Mouse (Mus musculus) heart, embryonic 11.5 days (tissue): ENCODE results near the gene H1fx. TPM values are rescaled to one million over a fixed set of nuclear protein-coding genes. Genes with fewer than 3 reads are reported as not detected.

ENCODE experiments used
- ATAC-seq: fragments of 200-750 bp; cut with Nextera tagmentation; replicated peaks from 2 replicates; pipeline ENCODE4 v1.8.0; 2017; ENCODE audit warnings: moderate library complexity; ENCODE audit not compliant: insufficient number of reproducible peaks, low FRiP score, low TSS enrichment
- H3K27ac ChIP-seq: fragments of 300-500 bp; sonication (generic); 2 replicates; pipeline ENCODE4 v1.5.1; 2014; ENCODE audit warnings: mild to moderate bottlenecking, low read depth, low read length
- H3K27me3 ChIP-seq: fragments of 300-500 bp; sonication (generic); 2 replicates; pipeline ENCODE4 v1.6.1; 2014; ENCODE audit warnings: mild to moderate bottlenecking, low read length, mixed read lengths; ENCODE audit not compliant: control insufficient read depth, insufficient read depth
- H3K36me3 ChIP-seq: fragments of 300-500 bp; sonication (generic); 2 replicates; pipeline ENCODE4 v1.6.1; 2014; ENCODE audit warnings: mild to moderate bottlenecking, low read length, moderate library complexity, mixed read lengths; ENCODE audit not compliant: control insufficient read depth, insufficient read depth
- H3K4me1 ChIP-seq: fragments of 300-500 bp; sonication (generic); 2 replicates; pipeline ENCODE4 v1.6.1; 2014; ENCODE audit warnings: low read length; ENCODE audit not compliant: control insufficient read depth, insufficient read depth
- H3K4me2 ChIP-seq: fragments of 300-500 bp; sonication (generic); 2 replicates; pipeline ENCODE4 v1.6.1; 2014; ENCODE audit warnings: mild to moderate bottlenecking, moderate library complexity
- H3K4me3 ChIP-seq: fragments of 300-500 bp; sonication (generic); 2 replicates; pipeline ENCODE4 v1.5.1; 2014; ENCODE audit warnings: low read depth, low read length
- H3K9ac ChIP-seq: fragments of 300-500 bp; sonication (generic); 2 replicates; pipeline ENCODE4 v1.6.1; 2014; ENCODE audit warnings: mild to moderate bottlenecking, low read depth, low read length, moderate library complexity
- H3K9me3 ChIP-seq: fragments of 300-500 bp; sonication (generic); replicated peaks from 2 replicates; pipeline ENCODE4 v1.6.1; 2016; ENCODE audit warnings: low read length; ENCODE audit not compliant: control insufficient read depth
- WGBS: fragments of 180-500 bp; shearing (Covaris S2); extraction: QIAGEN DNeasy Blood & Tissue Kit; methylation state at CpG from one replicate; pipeline ENCODE4 v1.1.7; 2014; ENCODE audit not compliant: insufficient replicate concordance; 5-methylcytosine and 5-hydroxymethylcytosine counted together
- polyA plus RNA-seq: library from polyadenylated mRNA; unstranded; fragments of >200 nt; fragmentation: Nextera tagmentation; extraction: Ambion mirVana; gene quantifications from 2 replicates; pipeline ENCODE4 v1.2.1, GENCODE M21; 2014

H1fx gene
- 20.4 and 22.7 TPM in 2 replicates for polyA plus RNA-seq

DNA sequence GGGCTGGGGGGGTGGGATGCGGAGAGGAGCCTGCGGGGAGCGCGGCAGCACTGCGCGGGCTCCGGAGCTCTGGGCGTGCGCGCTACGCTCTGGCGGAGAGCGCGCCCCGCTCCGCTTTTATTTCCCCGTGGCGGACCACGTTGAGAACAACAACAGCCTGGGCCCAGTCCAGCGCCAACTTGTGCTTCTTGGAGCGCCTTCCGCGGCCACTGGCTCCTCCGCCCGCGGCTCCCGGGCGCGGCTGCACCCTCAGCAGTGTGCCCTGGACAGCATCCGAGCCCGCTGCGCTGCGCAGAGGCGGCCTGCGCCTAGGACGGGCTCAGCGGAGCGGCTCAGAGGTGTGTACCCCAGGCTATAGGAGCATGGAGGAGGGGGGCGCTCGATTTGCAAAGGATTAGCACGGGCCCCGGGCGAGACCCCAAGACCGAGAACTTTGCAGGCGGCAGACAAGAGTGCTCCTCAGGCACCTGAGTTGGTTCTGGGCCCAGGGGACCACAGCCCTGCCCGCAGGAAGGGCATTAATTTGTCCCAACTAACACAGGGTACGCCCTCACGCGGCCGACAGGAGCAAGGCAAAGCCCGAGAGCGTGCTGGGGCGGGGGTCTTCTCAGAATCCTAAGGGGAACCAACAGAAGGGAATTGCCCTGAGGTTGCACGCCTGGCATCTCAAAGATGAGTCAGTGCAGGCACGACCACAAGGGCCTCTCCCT, at the start of gene H1fx:
Gene H1fx (minus strand): TSS at position 91 of the 710 bp plus-strand sequence.
- H3K36me3 ChIP-seq: peaks cover 8% of the 10 kb centered on the region
- H3K27me3 ChIP-seq: no peaks in the 10 kb centered on the region
- WGBS: 2% methylated on average over 45 of the region's 55 CpGs
- H3K4me3 ChIP-seq: peak within 1 kb of the TSS; percentile 88
- H3K9ac ChIP-seq: peak within 1 kb of the TSS; percentile 85
- peak; percentile 64 for ATAC-seq
- no peaks in the 10 kb centered on the region for H3K9me3 ChIP-seq
- peak within 1 kb of the TSS; percentile 68 for H3K27ac ChIP-seq
- H3K4me1 ChIP-seq: no peaks in the 10 kb centered on the region
- H3K4me2 ChIP-seq: peak within 1 kb of the TSS; percentile 87

DNA sequence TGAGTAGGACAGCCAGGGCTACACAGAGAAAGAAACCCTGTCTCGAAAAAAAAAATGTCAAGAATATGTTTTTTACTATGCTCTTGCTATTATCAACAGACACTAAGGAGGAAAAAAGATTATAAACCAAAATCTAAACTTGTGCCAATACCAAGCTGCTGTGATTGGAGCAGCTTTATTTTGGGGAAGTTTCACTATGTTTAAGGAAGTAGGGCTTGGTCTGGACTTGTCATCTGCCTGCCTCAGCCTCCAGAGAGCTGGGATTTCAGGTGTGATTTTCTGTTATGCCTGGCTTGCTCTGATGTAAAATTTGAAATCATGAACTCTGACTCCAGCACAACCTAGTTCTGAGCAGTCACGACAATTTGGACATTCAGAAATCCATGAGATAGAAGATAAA, 49.0 kb upstream of the H1fx start:
- no peak for ATAC-seq
- no peak overlapping the region for H3K9ac ChIP-seq
- no peaks in the 10 kb centered on the region for H3K4me1 ChIP-seq
- H3K27me3 ChIP-seq: no peaks in the 10 kb centered on the region
- H3K36me3 ChIP-seq: no peaks in the 10 kb centered on the region
- no peaks in the 10 kb centered on the region for H3K9me3 ChIP-seq
- WGBS: 95% methylated on average over 2 of the region's 2 CpGs
- no peak overlapping the region for H3K4me2 ChIP-seq
- H3K4me3 ChIP-seq: no peak overlapping the region
- H3K27ac ChIP-seq: no peak overlapping the region

DNA sequence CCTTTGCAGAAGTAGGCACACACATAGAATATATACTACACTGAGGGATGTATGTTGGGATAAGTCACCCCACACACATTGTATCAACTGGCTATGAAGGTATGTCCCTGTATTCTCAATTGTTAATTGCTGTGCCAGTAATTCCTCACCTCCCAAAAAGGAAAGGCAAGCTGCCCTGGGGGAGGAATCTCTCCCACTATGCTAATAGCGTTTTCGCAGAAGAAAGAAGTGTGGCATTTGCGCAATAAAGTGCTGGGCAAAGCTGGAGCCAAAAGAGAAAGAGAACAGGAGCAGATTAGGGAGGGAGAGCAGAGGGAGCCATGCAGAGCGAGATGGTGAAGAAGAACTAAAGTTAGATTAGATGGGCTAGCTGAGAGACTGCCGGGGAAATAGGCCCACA, 46.0 kb upstream of the H1fx start:
- Histone ChIP-seq H3K9me3 (no peaks in the 10 kb centered on the region), H3K9ac (no peak overlapping the region), H3K27ac (no peak overlapping the region), H3K27me3 (no peaks in the 10 kb centered on the region), H3K4me3 (no peak overlapping the region), H3K4me1 (no peaks in the 10 kb centered on the region), H3K36me3 (no peaks in the 10 kb centered on the region), H3K4me2 (no peak overlapping the region)
- WGBS: 80% methylated on average over 5 of the region's 5 CpGs
- no peak for ATAC-seq

DNA sequence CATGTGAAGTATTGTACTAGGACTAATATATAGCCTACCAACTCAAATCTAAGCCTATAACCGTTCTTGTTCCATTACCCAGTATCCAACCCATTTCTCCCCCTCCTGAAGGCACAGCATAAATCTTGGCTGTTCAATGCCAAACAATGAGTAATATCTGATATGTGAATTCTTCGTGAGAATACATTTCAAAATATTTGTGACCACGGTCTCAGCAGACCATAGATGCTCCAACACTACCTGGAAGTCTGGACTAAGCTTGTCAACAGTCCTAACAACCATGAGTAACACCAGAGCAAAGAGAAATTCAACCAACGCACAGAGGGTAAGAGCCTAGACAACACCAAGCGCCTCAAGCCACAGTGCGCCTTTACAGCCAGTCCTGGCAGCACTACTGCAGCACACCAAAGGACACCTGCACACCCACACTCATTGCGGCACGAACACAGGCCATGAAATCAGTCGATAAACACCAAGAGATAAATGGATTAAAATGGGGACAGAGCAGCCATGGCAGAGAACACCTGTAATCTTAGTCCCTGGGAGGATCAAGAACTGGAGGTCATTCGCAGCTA, 42.0 kb upstream of the H1fx start:
- H3K9me3 ChIP-seq: no peaks in the 10 kb centered on the region
- no peaks in the 10 kb centered on the region for H3K27me3 ChIP-seq
- H3K36me3 ChIP-seq: no peaks in the 10 kb centered on the region
- H3K4me2 ChIP-seq: no peak overlapping the region
- no peak overlapping the region for H3K4me3 ChIP-seq
- ATAC-seq: no peak
- no peak overlapping the region for H3K9ac ChIP-seq
- no peak overlapping the region for H3K27ac ChIP-seq
- 95% methylated on average over 10 of the region's 10 CpGs for WGBS
- H3K4me1 ChIP-seq: peaks cover 7% of the 10 kb centered on the region

DNA sequence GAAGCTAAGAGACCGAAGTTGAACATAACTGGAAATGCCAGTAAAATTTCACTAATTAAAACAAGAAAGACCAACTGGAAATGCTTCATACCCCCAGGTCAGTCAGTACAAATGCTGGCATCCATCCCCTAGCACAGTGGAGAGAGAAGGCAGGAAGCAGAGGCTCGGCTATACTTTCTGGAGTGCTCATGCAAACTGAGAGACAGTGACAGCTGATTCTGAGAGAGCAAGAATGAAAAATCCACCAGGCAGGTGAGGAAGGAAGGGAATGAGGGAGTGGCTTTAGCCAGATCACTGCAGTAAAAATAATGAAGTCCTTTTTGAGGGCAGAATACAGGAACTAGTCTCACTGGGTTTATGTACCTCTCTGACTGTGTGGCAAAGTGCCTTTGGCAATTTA, 37.7 kb upstream of the H1fx start:
- peaks cover 29% of the 10 kb centered on the region for H3K4me1 ChIP-seq
- H3K27me3 ChIP-seq: no peaks in the 10 kb centered on the region
- no peaks in the 10 kb centered on the region for H3K36me3 ChIP-seq
- 79% methylated on average over 2 of the region's 2 CpGs for WGBS
- no peak overlapping the region for H3K9ac ChIP-seq
- no peak overlapping the region for H3K4me2 ChIP-seq
- H3K27ac ChIP-seq: no peak overlapping the region
- no peaks in the 10 kb centered on the region for H3K9me3 ChIP-seq
- H3K4me3 ChIP-seq: no peak overlapping the region
- ATAC-seq: no peak

- WGBS: 64% methylated on average over 4 of the region's 4 CpGs
- Histone ChIP-seq H3K4me2 (no peak overlapping the region), H3K4me1 (peaks cover 32% of the 10 kb centered on the region), H3K36me3 (no peaks in the 10 kb centered on the region), H3K9me3 (no peaks in the 10 kb centered on the region), H3K27me3 (no peaks in the 10 kb centered on the region), H3K4me3 (no peak overlapping the region), H3K27ac (no peak overlapping the region), H3K9ac (no peak overlapping the region)
- no peak for ATAC-seq
These were observed 36.4 kb upstream of the H1fx start for GRCm38 (mm10) chr6:88017821-88018220.

GRCm38 (mm10) chr6:88015797-88016196, 34.4 kb upstream of the H1fx start:
- Histone ChIP-seq H3K27me3 (no peaks in the 10 kb centered on the region), H3K4me1 (peaks cover 32% of the 10 kb centered on the region), H3K36me3 (no peaks in the 10 kb centered on the region), H3K4me3 (no peak overlapping the region), H3K9me3 (no peaks in the 10 kb centered on the region), H3K4me2 (no peak overlapping the region), H3K9ac (no peak overlapping the region), H3K27ac (no peak overlapping the region)
- ATAC-seq: no peak
- WGBS: 36% methylated on average over 2 of the region's 2 CpGs

DNA sequence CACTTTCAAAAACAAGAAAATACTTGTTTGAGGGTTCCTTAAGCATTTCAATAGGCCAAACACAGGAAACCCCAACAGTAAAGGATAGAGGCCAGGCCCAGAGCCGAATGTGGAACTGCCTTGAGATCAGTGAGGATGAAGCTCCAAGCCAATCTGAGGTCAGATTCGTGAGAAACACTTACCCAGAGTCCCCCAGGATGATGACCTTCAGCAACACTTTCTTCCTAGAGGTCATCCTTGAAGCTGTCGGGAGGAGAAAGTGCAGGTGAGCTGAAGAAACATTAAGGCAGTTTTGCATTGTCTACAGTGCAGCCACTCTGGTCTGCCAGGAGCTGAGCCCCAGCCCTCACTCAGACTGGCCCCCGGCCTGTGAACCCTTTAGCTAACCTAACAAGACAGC, 32.0 kb upstream of the H1fx start:
- no peak for ATAC-seq
- no peak overlapping the region for H3K4me3 ChIP-seq
- no peak overlapping the region for H3K4me2 ChIP-seq
- no peaks in the 10 kb centered on the region for H3K9me3 ChIP-seq
- no peak overlapping the region for H3K27ac ChIP-seq
- 72% methylated on average over 4 of the region's 4 CpGs for WGBS
- H3K9ac ChIP-seq: no peak overlapping the region
- no peaks in the 10 kb centered on the region for H3K36me3 ChIP-seq
- H3K4me1 ChIP-seq: peaks cover 25% of the 10 kb centered on the region
- H3K27me3 ChIP-seq: no peaks in the 10 kb centered on the region

DNA sequence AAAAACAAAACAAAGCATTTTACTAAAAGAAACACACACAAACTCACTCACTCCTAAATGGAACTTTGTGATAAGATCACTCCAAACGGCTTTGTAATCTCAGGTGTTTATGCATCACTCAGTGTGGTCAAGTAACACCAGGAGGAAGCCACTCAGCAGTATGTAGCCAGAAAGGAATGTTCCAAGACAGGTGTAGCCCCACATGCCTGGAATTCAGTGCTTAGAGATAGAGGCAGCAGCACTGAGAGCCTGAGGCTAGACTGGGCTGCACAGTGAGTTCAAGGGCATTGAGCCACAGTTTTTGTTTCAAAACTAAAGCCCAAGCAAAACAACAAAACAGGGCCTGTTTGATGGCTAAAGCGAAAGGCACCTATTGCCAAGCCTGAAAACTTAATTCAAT, 31.2 kb upstream of the H1fx start:
- H3K4me1 ChIP-seq: peaks cover 21% of the 10 kb centered on the region
- no peak overlapping the region for H3K9ac ChIP-seq
- H3K4me2 ChIP-seq: no peak overlapping the region
- no peaks in the 10 kb centered on the region for H3K27me3 ChIP-seq
- no peak overlapping the region for H3K27ac ChIP-seq
- H3K9me3 ChIP-seq: no peaks in the 10 kb centered on the region
- ATAC-seq: no peak
- WGBS: 60% methylated on average over 2 of the region's 2 CpGs
- no peak overlapping the region for H3K4me3 ChIP-seq
- no peaks in the 10 kb centered on the region for H3K36me3 ChIP-seq
